Mouse (Mus musculus): ENCODE measurements at regions not wholly inside any gene's neighbourhood (a gene's known extent, or its start where the extent isn't known, plus 50 kb on each side); places are given as distances from the start of the nearest gene placed in this dataset.

- TF ChIP-seq USF1 (IDR thresholded peaks at IDR 0.05; ENCODE audit: low read depth, low read length) (no peak), RCOR1 (IDR thresholded peaks at IDR 0.05; ENCODE audit: low read depth, low read length) (no peak), MAX (IDR thresholded peaks at IDR 0.05; ENCODE audit: low read length) (no peak), USF2 (IDR thresholded peaks at IDR 0.05; ENCODE audit: borderline replicate concordance in 1 of 2, insufficient read depth in 1 of 2, low read depth in 1 of 2, low read length in 2 of 2) (no peak), TBP (IDR thresholded peaks at IDR 0.05; ENCODE audit: low read depth, low read length) (no peak), E2F4 (IDR thresholded peaks at IDR 0.05; ENCODE audit: borderline replicate concordance, low read depth, low read length) (no peak), NELFE (IDR thresholded peaks at IDR 0.05; ENCODE audit: low read depth, low read length) (no peak), POLR2AphosphoS5 (IDR thresholded peaks at IDR 0.05; ENCODE audit: borderline replicate concordance, low read depth, low read length) (no peak), SMC3 (IDR thresholded peaks at IDR 0.05; ENCODE audit: low read depth, low read length) (no peak), GATA1 (IDR thresholded peaks at IDR 0.05; ENCODE audit: low read depth, low read length) (no peak), MXI1 (IDR thresholded peaks at IDR 0.05; ENCODE audit: low read depth, low read length) (no peak), GABPA (IDR thresholded peaks at IDR 0.05; ENCODE audit: low read depth, low read length) (no peak), ZKSCAN1 (IDR thresholded peaks at IDR 0.05; ENCODE audit: low read depth, low read length) (no peak), MEF2A (IDR thresholded peaks at IDR 0.05; ENCODE audit: extremely low read depth, insufficient replicate concordance, low read depth, low read length, poor library complexity, severe bottlenecking) (no peak), NRF1 (IDR thresholded peaks at IDR 0.05; ENCODE audit: insufficient read depth, low read depth, low read length, poor library complexity, severe bottlenecking) (no peak), ZC3H11A (IDR thresholded peaks at IDR 0.05; ENCODE audit: low read depth, low read length) (no peak), MAFK (IDR thresholded peaks at IDR 0.05; ENCODE audit: borderline replicate concordance, low read depth, low read length) (no peak)
- Histone ChIP-seq H3K9ac (ENCODE audit: control insufficient read depth, low read depth, low read length, poor library complexity, severe bottlenecking) (no peak overlapping the region), H3K27ac (ENCODE audit: control insufficient read depth, low read depth, low read length) (no peak overlapping the region), H3K27me3 (ENCODE audit: control insufficient read depth in 1 of 2, insufficient read depth in 2 of 2, low read length in 2 of 2) (no peaks in the 10 kb centered on the region; a peak in 2 of 4 replicates), H3K79me2 (ENCODE audit: control insufficient read depth, insufficient read depth, low read length, poor library complexity) (no peaks in the 10 kb centered on the region), H3K4me3 (ENCODE audit: control insufficient read depth in 1 of 2, insufficient read depth in 1 of 2, low read depth in 2 of 2, low read length in 2 of 2) (no peak overlapping the region), H3K4me1 (ENCODE audit: control insufficient read depth in 1 of 2, insufficient read depth in 2 of 2, low read length in 2 of 2) (peaks cover 4 to 12% of the 10 kb centered on the region in 2 experiments), H3K9me3 (replicated peaks; ENCODE audit: insufficient read depth, low read length) (no peaks in the 10 kb centered on the region), H3K36me3 (ENCODE audit: control insufficient read depth in 1 of 2, insufficient read depth in 2 of 2, low read length in 2 of 2) (peaks cover 0 to 5% of the 10 kb centered on the region in 2 experiments; a peak in 1 of 4 replicates)
- no peak for DNase-seq (ENCODE audit: low read depth, low spot score)
These were observed 56.9 kb downstream of the Klf4 start for GRCm38 (mm10) chr4:55475409-55475808.

- no peak for TF ChIP-seq BHLHE40 (IDR thresholded peaks at IDR 0.05; ENCODE audit: borderline replicate concordance, low read depth, low read length)
- no peak for TF ChIP-seq ZKSCAN1 (IDR thresholded peaks at IDR 0.05; ENCODE audit: low read depth, low read length)
- TF ChIP-seq JUND (IDR thresholded peaks at IDR 0.05; ENCODE audit: low read depth, low read length), result no peak
- Histone ChIP-seq H3K27ac (ENCODE audit: control insufficient read depth, low read depth, low read length) (no peak overlapping the region), H3K9ac (ENCODE audit: control insufficient read depth, low read depth, low read length, poor library complexity, severe bottlenecking) (no peak overlapping the region), H3K4me3 (ENCODE audit: control insufficient read depth in 1 of 2, insufficient read depth in 1 of 2, low read depth in 2 of 2, low read length in 2 of 2) (no peak overlapping the region), H3K79me2 (ENCODE audit: control insufficient read depth, insufficient read depth, low read length, poor library complexity) (no peaks in the 10 kb centered on the region), H3K27me3 (ENCODE audit: control insufficient read depth in 1 of 2, insufficient read depth in 2 of 2, low read length in 2 of 2) (no peaks in the 10 kb centered on the region; a peak in 2 of 4 replicates), H3K36me3 (ENCODE audit: control insufficient read depth in 1 of 2, insufficient read depth in 2 of 2, low read length in 2 of 2) (peaks cover 0 to 5% of the 10 kb centered on the region in 2 experiments; a peak in 1 of 4 replicates), H3K4me1 (ENCODE audit: control insufficient read depth in 1 of 2, insufficient read depth in 2 of 2, low read length in 2 of 2) (peaks cover 4 to 12% of the 10 kb centered on the region in 2 experiments), H3K9me3 (replicated peaks; ENCODE audit: insufficient read depth, low read length) (no peaks in the 10 kb centered on the region)
- DNase-seq (ENCODE audit: low read depth, low spot score), result no peak
These were observed 58.0 kb downstream of the Klf4 start for GRCm38 (mm10) chr4:55474044-55474788.

Data from MEL (cell line).